Mouse (Mus musculus): Measurements from ENCODE around the gene Oas3. TPM values are rescaled to one million over a fixed set of nuclear protein-coding genes. Genes with fewer than 3 reads are reported as not detected.

The Oas3 gene
- polyA plus RNA-seq, 1 experiment = not detected

DNA sequence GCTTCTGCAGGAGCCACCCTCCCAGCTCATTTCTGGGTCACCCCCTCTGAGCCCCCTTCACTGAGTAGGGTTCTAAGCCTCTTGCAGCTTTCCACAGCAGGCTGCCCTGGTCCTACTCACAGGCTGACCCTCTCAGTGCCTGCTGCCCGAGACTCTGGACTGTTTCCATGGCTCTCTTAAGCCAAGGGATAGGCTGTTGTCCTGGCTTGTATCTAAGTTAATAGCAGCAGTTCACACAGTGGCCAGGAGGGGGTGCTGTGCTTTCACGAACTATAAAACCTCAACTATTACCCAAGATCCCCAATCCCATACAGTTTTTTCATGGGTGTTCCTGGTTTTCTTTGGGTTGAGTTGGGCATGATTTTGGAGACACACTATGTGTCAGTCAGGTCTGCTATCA lies 15.6 kb upstream of the Oas3 start:
- no peak for TF ChIP-seq POLR2A (IDR thresholded peaks at IDR 0.05; ENCODE audit: insufficient read depth, low read depth, low read length)
- TF ChIP-seq CTCF (IDR thresholded peaks at IDR 0.05; ENCODE audit: insufficient read depth, low read depth, low read length) = peak; percentile 29; the same call in 1 of the 2 replicates
- H3K4me3 ChIP-seq (ENCODE audit: insufficient read depth, low read depth, low read length) = no peak overlapping the region
- H3K27ac ChIP-seq (ENCODE audit: insufficient read depth, low read depth, low read length) = no peak overlapping the region
- H3K4me1 ChIP-seq (ENCODE audit: control insufficient read depth, insufficient read depth, low read length) = no peaks in the 10 kb centered on the region
- 18% methylated on average over 2 of the region's 2 CpGs for WGBS

DNA sequence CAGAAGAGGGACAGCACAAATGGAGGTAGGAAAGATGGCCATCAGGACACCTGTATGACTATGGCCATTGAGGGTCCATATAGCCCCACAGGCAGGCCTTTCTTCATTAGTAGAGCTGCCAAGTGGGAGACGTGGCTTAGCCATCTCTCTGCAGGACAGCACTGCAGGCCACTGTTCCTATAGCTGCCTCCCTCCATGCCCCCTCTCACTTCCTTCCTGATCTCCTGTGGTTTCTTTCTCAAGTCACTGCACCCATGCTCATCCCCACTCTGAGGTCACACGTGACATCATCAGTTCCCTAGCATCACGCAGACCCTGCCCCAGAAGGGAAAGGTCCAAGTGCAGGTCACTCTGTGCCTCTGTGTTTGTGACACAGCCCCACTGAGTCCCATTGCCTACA lies 9.6 kb upstream of the Oas3 start:
- H3K4me1 ChIP-seq (ENCODE audit: control insufficient read depth, insufficient read depth, low read length) = no peaks in the 10 kb centered on the region
- 82% methylated on average over 3 of the region's 3 CpGs for WGBS
- H3K4me3 ChIP-seq (ENCODE audit: insufficient read depth, low read depth, low read length) = no peak overlapping the region
- no peak overlapping the region for H3K27ac ChIP-seq (ENCODE audit: insufficient read depth, low read depth, low read length)
- no peak for TF ChIP-seq CTCF (IDR thresholded peaks at IDR 0.05; ENCODE audit: insufficient read depth, low read depth, low read length)
- no peak for TF ChIP-seq POLR2A (IDR thresholded peaks at IDR 0.05; ENCODE audit: insufficient read depth, low read depth, low read length)

DNA sequence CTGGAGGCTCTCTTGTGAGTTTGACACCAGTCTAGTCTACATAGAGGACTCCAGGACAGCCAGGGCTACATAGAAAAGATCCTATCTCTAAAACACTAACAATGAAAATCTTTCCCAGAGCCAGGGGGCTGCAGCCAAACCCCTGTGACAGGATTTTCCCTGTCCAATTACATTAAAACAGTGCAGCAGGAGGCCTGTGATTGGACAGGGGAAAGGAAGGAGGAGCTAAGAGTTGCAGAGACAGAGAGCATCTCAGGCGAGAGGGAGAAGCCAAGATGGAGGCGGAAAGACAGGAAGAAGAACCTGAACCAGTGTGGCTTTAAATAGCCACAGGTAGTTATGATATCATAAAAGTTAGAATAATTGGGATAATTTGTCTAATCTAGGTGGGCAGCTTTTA lies 5.0 kb upstream of the Oas3 start:
- Histone ChIP-seq H3K4me1 (ENCODE audit: control insufficient read depth, insufficient read depth, low read length) (no peaks in the 10 kb centered on the region), H3K4me3 (ENCODE audit: insufficient read depth, low read depth, low read length) (no peak overlapping the region), H3K27ac (ENCODE audit: insufficient read depth, low read depth, low read length) (no peak overlapping the region)
- TF ChIP-seq POLR2A (IDR thresholded peaks at IDR 0.05; ENCODE audit: insufficient read depth, low read depth, low read length) (no peak), CTCF (IDR thresholded peaks at IDR 0.05; ENCODE audit: insufficient read depth, low read depth, low read length) (no peak)
- 74% methylated on average over 2 of the region's 2 CpGs for WGBS

- 92% methylated on average over 1 of the region's 1 CpGs for whole genome bisulfite sequencing
- H3K27ac ChIP-seq (ENCODE audit: insufficient read depth, low read depth, low read length) = no peak overlapping the region
- no peak for TF ChIP-seq CTCF (IDR thresholded peaks at IDR 0.05; ENCODE audit: insufficient read depth, low read depth, low read length)
- TF ChIP-seq POLR2A (IDR thresholded peaks at IDR 0.05; ENCODE audit: insufficient read depth, low read depth, low read length) = no peak
- no peaks in the 10 kb centered on the region for H3K4me1 ChIP-seq (ENCODE audit: control insufficient read depth, insufficient read depth, low read length)
- H3K4me3 ChIP-seq (ENCODE audit: insufficient read depth, low read depth, low read length) = no peak overlapping the region
Observed at GRCm38 (mm10) chr5:120781646-120782045, 4.2 kb upstream of the Oas3 start.

DNA sequence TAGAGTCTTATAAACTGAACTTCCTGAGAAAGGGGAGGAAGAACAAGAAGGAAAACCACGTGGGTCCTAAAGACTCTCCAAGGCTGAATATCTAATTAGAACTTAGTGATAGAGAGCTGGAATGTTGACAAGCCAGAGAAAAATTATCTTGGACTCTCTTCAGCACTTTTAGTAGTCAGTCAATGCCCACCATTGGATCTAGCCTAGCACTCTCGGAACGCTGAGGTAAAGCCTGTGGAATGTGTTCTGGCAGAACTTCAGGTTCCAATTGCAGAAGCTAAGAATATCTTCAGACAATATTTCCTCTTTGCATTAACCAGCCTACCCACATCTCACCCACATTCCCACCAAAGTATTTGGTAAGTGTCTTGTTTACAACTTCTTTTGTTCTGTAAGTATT lies 2.5 kb upstream of the Oas3 start:
- TF ChIP-seq POLR2A (IDR thresholded peaks at IDR 0.05; ENCODE audit: insufficient read depth, low read depth, low read length) (no peak), CTCF (IDR thresholded peaks at IDR 0.05; ENCODE audit: insufficient read depth, low read depth, low read length) (no peak)
- Histone ChIP-seq H3K4me1 (ENCODE audit: control insufficient read depth, insufficient read depth, low read length) (no peaks in the 10 kb centered on the region), H3K4me3 (ENCODE audit: insufficient read depth, low read depth, low read length) (no peak overlapping the region), H3K27ac (ENCODE audit: insufficient read depth, low read depth, low read length) (no peak overlapping the region)
- WGBS = 33% methylated on average over 3 of the region's 3 CpGs

- TF ChIP-seq POLR2A (IDR thresholded peaks at IDR 0.05; ENCODE audit: insufficient read depth, low read depth, low read length) (no peak), CTCF (IDR thresholded peaks at IDR 0.05; ENCODE audit: insufficient read depth, low read depth, low read length) (no peak)
- H3K4me1 ChIP-seq (ENCODE audit: control insufficient read depth, insufficient read depth, low read length) = no peaks in the 10 kb centered on the region
- H3K4me3 ChIP-seq (ENCODE audit: insufficient read depth, low read depth, low read length) = no peak overlapping the region
- WGBS = 79% methylated on average over 2 of the region's 2 CpGs
- H3K27ac ChIP-seq (ENCODE audit: insufficient read depth, low read depth, low read length) = no peak overlapping the region
Observed at GRCm38 (mm10) chr5:120778941-120779340, 1.5 kb upstream of the Oas3 start.

GRCm38 (mm10) chr5:120776801-120777200 lies 660 bp downstream of the Oas3 start:
- no peak overlapping the region for H3K4me3 ChIP-seq (ENCODE audit: insufficient read depth, low read depth, low read length)
- H3K27ac ChIP-seq (ENCODE audit: insufficient read depth, low read depth, low read length) = no peak overlapping the region
- TF ChIP-seq CTCF (IDR thresholded peaks at IDR 0.05; ENCODE audit: insufficient read depth, low read depth, low read length) = no peak
- TF ChIP-seq POLR2A (IDR thresholded peaks at IDR 0.05; ENCODE audit: insufficient read depth, low read depth, low read length) = no peak
- 86% methylated on average over 5 of the region's 5 CpGs for WGBS
- no peaks in the 10 kb centered on the region for H3K4me1 ChIP-seq (ENCODE audit: control insufficient read depth, insufficient read depth, low read length)

- H3K27ac ChIP-seq (ENCODE audit: insufficient read depth, low read depth, low read length) = no peak overlapping the region
- 87% methylated on average over 14 of the region's 14 CpGs for WGBS
- H3K4me3 ChIP-seq (ENCODE audit: insufficient read depth, low read depth, low read length) = no peak overlapping the region
- no peak for TF ChIP-seq CTCF (IDR thresholded peaks at IDR 0.05; ENCODE audit: insufficient read depth, low read depth, low read length)
- TF ChIP-seq POLR2A (IDR thresholded peaks at IDR 0.05; ENCODE audit: insufficient read depth, low read depth, low read length) = no peak
- H3K4me1 ChIP-seq (ENCODE audit: control insufficient read depth, insufficient read depth, low read length) = no peaks in the 10 kb centered on the region
Observed at GRCm38 (mm10) chr5:120775287-120775985, 2.0 kb downstream of the Oas3 start.

DNA sequence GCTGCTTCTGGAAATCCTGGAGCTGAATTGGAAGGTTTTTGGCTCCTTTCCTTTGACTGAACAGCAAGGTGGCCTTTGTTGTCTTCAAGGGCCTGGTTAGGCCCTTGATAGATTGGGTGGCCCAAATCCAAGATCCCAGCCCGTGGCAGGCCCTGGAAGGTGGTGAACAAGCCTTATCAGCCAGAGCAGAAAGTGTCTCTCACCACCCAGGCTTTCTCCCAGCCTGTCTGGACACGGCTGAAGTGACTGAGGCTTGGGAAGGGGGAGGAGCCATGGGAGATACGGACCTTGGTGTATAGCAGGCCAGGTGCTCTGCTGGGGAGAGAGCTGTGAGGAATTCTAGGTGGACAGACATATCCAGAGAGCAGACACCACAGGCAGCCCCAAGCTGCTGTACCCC lies 8.1 kb downstream of the Oas3 start:
- no peak overlapping the region for H3K27ac ChIP-seq (ENCODE audit: insufficient read depth, low read depth, low read length)
- 65% methylated on average over 3 of the region's 3 CpGs for WGBS
- no peaks in the 10 kb centered on the region for H3K4me1 ChIP-seq (ENCODE audit: control insufficient read depth, insufficient read depth, low read length)
- TF ChIP-seq POLR2A (IDR thresholded peaks at IDR 0.05; ENCODE audit: insufficient read depth, low read depth, low read length) = no peak
- TF ChIP-seq CTCF (IDR thresholded peaks at IDR 0.05; ENCODE audit: insufficient read depth, low read depth, low read length) = no peak
- no peak overlapping the region for H3K4me3 ChIP-seq (ENCODE audit: insufficient read depth, low read depth, low read length)

Measured in olfactory bulb, adult 2 months (tissue).